Mouse (Mus musculus) left cerebral cortex, postnatal 14 days (tissue): Measurements from ENCODE around the gene Tut7. TPM values are rescaled to one million over a fixed set of nuclear protein-coding genes. Genes with fewer than 3 reads are reported as not detected.
"Not testable (repeated sequence)": the region's sequence is repeated elsewhere in the genome, so short reads cannot be mapped to it uniquely, and the experiment has no call there.

Experiments
- DNase-seq, 2 experiments: peaks; one replicate each; pipeline ENCODE4 v3.0.0; 2021 to 2022; ENCODE audit warnings: low spot score in 2 of 2, mixed read lengths in 1 of 2
- intact Hi-C: fragments of 180-260 bp; cut with DNase I; formaldehyde crosslinking; loops from one replicate; pipeline ENCODE4 v1.15.1; 2025
- long read RNA-seq, 2 experiments: library from polyadenylated mRNA; stranded (forward); transcript quantifications; one replicate each; pipeline ENCODE4 v2.0.0; 2021
- total RNA-seq, 2 experiments: library from RNA; stranded (reverse); gene quantifications; 2 replicates each; pipeline ENCODE4 v1.2.3; 2021

Tut7 gene
- total RNA-seq = 10 to 100 TPM; 60.9 to 66.6 TPM
- long read RNA-seq, experiment 1, partial matches to known transcripts = 3 of 21 reads
- long read RNA-seq, experiment 1, other reads (novel, unspliced or antisense) = 16 of 21 reads
- long read RNA-seq, experiment 2, partial matches to known transcripts = 5 of 20 reads
- long read RNA-seq, experiment 2, other reads (novel, unspliced or antisense) = 14 of 20 reads

- intact Hi-C loops = no loop called here
- DNase-seq = peak; percentile 94
Measured at GRCm38 (mm10) chr13:59822507-59823462, at the start of gene Tut7. Gene Tut7 (minus strand): TSS chr13:59823147.

GRCm38 (mm10) chr13:59872446-59872845 lies 49.5 kb upstream of the Tut7 start:
- intact Hi-C loops = no loop called here
- DNase-seq = no peak

- intact Hi-C loops = no loop called here
- no peak for DNase-seq
Measured at GRCm38 (mm10) chr13:59870004-59870403, 47.1 kb upstream of the Tut7 start.

- no peak for DNase-seq
- intact Hi-C loops = no loop called here
Measured at GRCm38 (mm10) chr13:59868011-59868649, 45.2 kb upstream of the Tut7 start.

GRCm38 (mm10) chr13:59867103-59867502 lies 44.2 kb upstream of the Tut7 start:
- no peak for DNase-seq
- intact Hi-C loops = no loop called here

GRCm38 (mm10) chr13:59859515-59859914 lies 36.6 kb upstream of the Tut7 start:
- intact Hi-C loops = no loop called here
- DNase-seq = no peak

GRCm38 (mm10) chr13:59856286-59857070 lies 33.5 kb upstream of the Tut7 start:
- peak; percentile 55 to 72 for DNase-seq
- intact Hi-C loops = loop anchor here (1.0 kb wide), 1 partner anchor 612 kb away; no protein-coding TSS in a partner anchor

GRCm38 (mm10) chr13:59853471-59853870 lies 30.5 kb upstream of the Tut7 start:
- intact Hi-C loops = no loop called here
- no peak for DNase-seq

- intact Hi-C loops = no loop called here
- no peak for DNase-seq
Measured at GRCm38 (mm10) chr13:59850373-59850772, 27.4 kb upstream of the Tut7 start.

- intact Hi-C loops = loop anchor here (5.0 to 10.0 kb wide), 3 partner anchors 333 to 1207 kb away; partner anchors contain the start of gene Gas1
Measured at GRCm38 (mm10) chr13:59844661-59845060, 21.7 kb upstream of the Tut7 start.

GRCm38 (mm10) chr13:59843976-59844375 lies 21.0 kb upstream of the Tut7 start:
- intact Hi-C loops = loop anchor here (2.0 to 10.0 kb wide), 4 partner anchors 333 to 1207 kb away; partner anchors contain the start of gene Gas1
- DNase-seq = no peak

More at GRCm38 (mm10) chr13:59844661-59845060, 21.7 kb upstream of the Tut7 start:
- no peak for DNase-seq

- intact Hi-C loops = loop anchor here (2.0 to 10.0 kb wide), 4 partner anchors 335 to 1205 kb away; partner anchors contain the start of gene Gas1
Measured at GRCm38 (mm10) chr13:59842226-59843210, 19.6 kb upstream of the Tut7 start.

GRCm38 (mm10) chr13:59841761-59842160 lies 18.8 kb upstream of the Tut7 start:
- intact Hi-C loops = loop anchor here (2.0 to 10.0 kb wide), 4 partner anchors 336 to 1204 kb away; partner anchors contain the start of gene Gas1

More at GRCm38 (mm10) chr13:59842226-59843210, 19.6 kb upstream of the Tut7 start:
- peak; percentile 87 to 93 for DNase-seq

GRCm38 (mm10) chr13:59840429-59841169 lies 17.7 kb upstream of the Tut7 start:
- intact Hi-C loops = loop anchor here (5.0 to 10.0 kb wide), 3 partner anchors 337 to 1203 kb away; partner anchors contain the start of gene Gas1
- peak; percentile 91 to 96 for DNase-seq

More at GRCm38 (mm10) chr13:59841761-59842160, 18.8 kb upstream of the Tut7 start:
- DNase-seq = not testable (repeated sequence)

GRCm38 (mm10) chr13:59839356-59839755 lies 16.4 kb upstream of the Tut7 start:
- intact Hi-C loops = no loop called here
- DNase-seq = no peak

- intact Hi-C loops = no loop called here
- DNase-seq = no peak
Measured at GRCm38 (mm10) chr13:59838464-59838863, 15.5 kb upstream of the Tut7 start.

GRCm38 (mm10) chr13:59836811-59837210 lies 13.9 kb upstream of the Tut7 start:
- no peak for DNase-seq
- intact Hi-C loops = no loop called here
